Mouse (Mus musculus) urinary bladder, postnatal 36 days (tissue): ENCODE results near the gene Oprd1.
A peak's percentile ranks its signal among the peaks of the same experiment; 100 is the strongest.

Experiments used
- DNase-seq, 2 experiments: peaks; one replicate each; pipeline ENCODE4 v3.0.0; 2022; ENCODE audit warnings: low spot score in 2 of 2, mixed read lengths in 1 of 2

Oprd1 gene

GRCm38 (mm10) chr4:132144080-132144841 is at the start of gene Oprd1:
Gene Oprd1 (minus strand): TSS chr4:132144486.
- DNase-seq = no peak

- no peak for DNase-seq
Measured at GRCm38 (mm10) chr4:132187826-132188401, 43.6 kb upstream of the Oprd1 start.

GRCm38 (mm10) chr4:132183162-132183561 is 38.9 kb upstream of the Oprd1 start:
- DNase-seq = no peak

GRCm38 (mm10) chr4:132181721-132182658 is 37.7 kb upstream of the Oprd1 start:
- no peak for DNase-seq

GRCm38 (mm10) chr4:132180710-132181109 is 36.4 kb upstream of the Oprd1 start:
- DNase-seq = no peak

- DNase-seq = peak; percentile 38 to 46
Measured at GRCm38 (mm10) chr4:132178630-132179059, 34.4 kb upstream of the Oprd1 start.

GRCm38 (mm10) chr4:132176474-132176873 is 32.2 kb upstream of the Oprd1 start:
- no peak for DNase-seq

GRCm38 (mm10) chr4:132170891-132171290 is 26.6 kb upstream of the Oprd1 start:
- no peak for DNase-seq

GRCm38 (mm10) chr4:132169761-132170160 is 25.5 kb upstream of the Oprd1 start:
- DNase-seq = no peak

- no peak for DNase-seq
Measured at GRCm38 (mm10) chr4:132169271-132169670, 25.0 kb upstream of the Oprd1 start.

- DNase-seq = no peak
Measured at GRCm38 (mm10) chr4:132167436-132167835, 23.1 kb upstream of the Oprd1 start.

GRCm38 (mm10) chr4:132166350-132167290 is 22.3 kb upstream of the Oprd1 start:
- no peak for DNase-seq

GRCm38 (mm10) chr4:132165691-132166090 is 21.4 kb upstream of the Oprd1 start:
- no peak for DNase-seq

- peak; percentile 33 to 57 for DNase-seq
Measured at GRCm38 (mm10) chr4:132156941-132157622, 12.8 kb upstream of the Oprd1 start.

GRCm38 (mm10) chr4:132154877-132155670 is 10.8 kb upstream of the Oprd1 start:
- no peak for DNase-seq

GRCm38 (mm10) chr4:132151673-132152072 is 7.4 kb upstream of the Oprd1 start:
- DNase-seq = no peak

GRCm38 (mm10) chr4:132146201-132146600 is 1.9 kb upstream of the Oprd1 start:
- DNase-seq = no peak

- DNase-seq = no peak
Measured at GRCm38 (mm10) chr4:132145092-132145491, 806 bp upstream of the Oprd1 start.

GRCm38 (mm10) chr4:132138640-132139039 is 5.6 kb downstream of the Oprd1 start:
- DNase-seq = no peak

GRCm38 (mm10) chr4:132137013-132137412 is 7.3 kb downstream of the Oprd1 start:
- no peak for DNase-seq
